Mouse (Mus musculus) thymus, postnatal 0 days (tissue): ENCODE results near the gene Mecp2. TPM values are rescaled to one million over a fixed set of nuclear protein-coding genes. Genes with fewer than 3 reads are reported as not detected.
A peak's percentile ranks its signal among the peaks of the same experiment; 100 is the strongest.
"Not testable (repeated sequence)": the region's sequence is repeated elsewhere in the genome, so short reads cannot be mapped to it uniquely, and the experiment has no call there.

Source experiments
- DNase-seq: peaks from one replicate; pipeline ENCODE4 v3.0.0-alpha.2; 2015; ENCODE audit warnings: low spot score
- polyA plus RNA-seq: library from polyadenylated mRNA; unstranded; fragments of >200 nt; fragmentation: Nextera tagmentation; extraction: Ambion mirVana; gene quantifications from 2 replicates; pipeline ENCODE4 v1.2.1, GENCODE M21; 2015

Mecp2 gene
- 16.6 and 16.7 TPM in 2 replicates for polyA plus RNA-seq

DNA sequence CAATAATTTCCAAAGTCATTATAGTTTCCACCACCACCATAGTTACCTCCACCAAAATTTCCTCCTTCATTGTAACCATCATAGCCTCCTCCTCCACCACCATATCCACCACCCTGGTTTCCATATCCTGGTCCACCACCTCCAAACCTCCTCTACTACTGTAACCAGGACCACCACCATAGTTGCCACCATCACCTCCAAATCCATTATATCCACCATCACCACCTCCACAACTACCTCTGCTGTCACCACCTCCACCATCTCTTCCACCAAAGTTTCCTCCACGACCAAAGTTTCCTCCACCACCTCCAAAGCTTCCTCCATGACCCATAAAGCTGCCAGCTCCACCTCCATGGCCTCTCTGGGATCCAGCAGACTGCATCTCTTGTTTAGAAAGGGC, at the start of gene Mecp2:
Gene Mecp2 (minus strand): TSS at position 101 of the 400 bp plus-strand sequence.
- not testable (repeated sequence) for DNase-seq

- no peak for DNase-seq
Observed at GRCm38 (mm10) chrX:74176959-74177358, 41.8 kb upstream of the Mecp2 start, which contains the start of gene Tktl1. TSS of gene Tktl1 (plus strand) at chrX:74177259.

DNA sequence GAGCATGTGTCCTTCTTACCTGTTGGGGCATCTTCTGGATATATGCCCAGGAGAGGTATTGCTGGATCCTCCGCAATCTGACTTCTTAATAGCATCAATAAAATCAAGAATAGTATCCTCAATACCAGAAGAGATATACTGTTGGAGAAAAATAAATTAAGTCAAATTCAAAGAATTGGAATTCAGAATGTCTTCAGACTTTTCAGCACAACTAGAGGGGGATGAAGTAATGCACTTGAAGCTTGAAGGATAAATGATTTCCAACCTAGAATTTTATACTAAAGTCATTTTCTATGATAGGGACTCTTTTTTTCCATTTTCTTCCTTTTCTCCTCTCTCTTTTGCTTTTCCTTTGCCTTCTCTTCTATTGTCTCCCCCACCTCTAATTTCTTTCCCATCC, 32.6 kb upstream of the Mecp2 start, which contains the start of gene Tex28:
Gene Tex28 (minus strand): TSS at position 101 of the 400 bp plus-strand sequence.
- no peak for DNase-seq

DNA sequence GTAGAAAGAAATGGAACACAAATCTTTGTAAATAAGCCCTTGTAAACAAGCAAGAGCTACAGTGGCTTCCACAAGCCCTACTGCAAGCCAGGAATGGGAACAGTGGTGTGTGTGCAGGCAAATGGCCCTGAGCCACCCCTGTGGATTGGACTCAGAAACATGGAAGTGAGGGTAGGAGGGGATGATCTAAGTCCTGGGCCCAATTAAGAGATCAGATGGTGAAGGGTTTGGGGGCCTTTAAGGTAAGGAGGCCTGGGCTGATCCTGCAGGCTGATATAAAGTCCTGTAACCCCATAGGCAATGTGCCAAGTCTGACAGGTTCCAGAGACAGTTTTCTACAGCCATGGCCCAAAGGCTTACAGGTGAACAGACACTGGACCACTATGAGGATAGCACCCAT, 8.0 kb downstream of the Mecp2 start, which contains the start of gene Opn1mw:
Gene Opn1mw (plus strand): TSS at position 301 of the 400 bp plus-strand sequence.
- no peak for DNase-seq

- peak; percentile 48 for DNase-seq
Observed at GRCm38 (mm10) chrX:74124975-74125374, 10.2 kb downstream of the Mecp2 start.

GRCm38 (mm10) chrX:74115511-74115910, 19.7 kb downstream of the Mecp2 start:
- DNase-seq = peak; percentile 71

DNA sequence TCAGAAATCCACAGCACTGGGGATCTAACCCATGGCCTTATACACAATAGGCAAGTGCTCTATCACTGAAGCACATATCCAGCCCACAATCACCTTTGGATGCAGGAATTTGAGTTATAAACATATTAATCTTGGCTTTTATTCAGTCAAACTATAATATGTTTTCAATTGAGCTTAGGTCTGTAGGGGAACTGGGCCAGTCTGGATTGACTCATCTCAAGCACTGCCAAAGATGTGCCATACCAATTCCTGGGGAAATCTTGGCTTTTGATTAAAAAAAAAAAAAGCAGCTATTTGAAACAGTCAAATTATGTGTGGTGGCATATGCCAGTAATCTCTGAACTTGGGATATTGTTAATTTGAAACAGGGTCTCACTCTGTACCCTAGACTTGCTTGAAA, 21.1 kb downstream of the Mecp2 start:
- DNase-seq = no peak

GRCm38 (mm10) chrX:74108747-74109146, 26.4 kb downstream of the Mecp2 start:
- no peak for DNase-seq

GRCm38 (mm10) chrX:74105916-74106315, 29.2 kb downstream of the Mecp2 start:
- DNase-seq = no peak

DNA sequence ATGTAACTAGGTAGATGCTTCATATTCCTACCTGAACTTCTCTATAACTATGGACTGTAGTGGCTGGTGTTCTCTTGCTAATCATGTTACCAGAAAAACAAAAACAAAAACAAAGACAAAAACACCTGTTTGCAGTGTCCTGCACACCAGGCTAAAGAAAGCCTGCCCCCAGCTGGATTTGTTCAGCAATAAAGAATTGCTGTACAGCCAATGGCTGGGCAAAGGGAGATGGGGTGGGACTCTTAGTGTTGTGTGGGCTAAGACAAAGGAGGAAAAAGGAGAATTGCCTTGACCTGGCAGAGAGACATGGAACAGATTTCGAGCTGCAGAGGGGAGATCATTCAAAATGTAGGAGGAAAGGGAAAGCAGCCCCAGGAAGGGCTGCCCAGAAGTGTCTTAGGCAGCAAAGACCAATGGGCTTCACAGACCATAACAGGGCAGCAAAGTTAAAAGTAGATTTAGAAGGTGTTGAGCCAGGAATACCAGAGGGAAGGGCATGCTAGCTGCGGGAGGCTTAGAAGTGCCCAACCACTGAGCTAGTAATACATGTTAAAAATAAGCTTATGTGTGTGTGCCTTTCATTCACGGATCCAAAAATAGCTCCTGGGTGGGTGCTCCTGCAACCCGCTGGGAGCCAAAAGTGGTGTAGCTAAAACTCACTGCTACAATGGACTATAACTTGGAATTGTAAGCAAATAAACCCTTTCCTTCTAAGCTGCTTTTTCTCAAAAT, 31.5 kb downstream of the Mecp2 start:
- DNase-seq = no peak

DNA sequence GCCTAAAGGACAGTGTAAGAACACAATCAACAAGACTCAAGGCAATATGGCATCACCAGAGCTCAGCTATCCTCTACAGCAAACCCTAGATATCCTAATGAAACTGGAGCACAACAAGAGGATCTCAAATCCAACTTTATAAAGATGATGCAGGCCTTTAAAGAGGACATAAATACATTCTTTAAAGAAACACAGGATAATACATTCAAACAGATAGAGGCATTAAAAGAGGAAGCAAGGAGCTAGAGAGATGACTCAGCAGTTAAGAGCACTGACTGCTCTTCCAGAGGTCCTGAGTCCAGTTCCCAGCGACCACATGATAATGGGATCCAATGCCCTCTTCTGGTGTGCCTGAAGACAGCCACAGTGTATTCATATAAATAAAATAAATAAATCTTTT, 40.0 kb downstream of the Mecp2 start:
- no peak for DNase-seq

DNA sequence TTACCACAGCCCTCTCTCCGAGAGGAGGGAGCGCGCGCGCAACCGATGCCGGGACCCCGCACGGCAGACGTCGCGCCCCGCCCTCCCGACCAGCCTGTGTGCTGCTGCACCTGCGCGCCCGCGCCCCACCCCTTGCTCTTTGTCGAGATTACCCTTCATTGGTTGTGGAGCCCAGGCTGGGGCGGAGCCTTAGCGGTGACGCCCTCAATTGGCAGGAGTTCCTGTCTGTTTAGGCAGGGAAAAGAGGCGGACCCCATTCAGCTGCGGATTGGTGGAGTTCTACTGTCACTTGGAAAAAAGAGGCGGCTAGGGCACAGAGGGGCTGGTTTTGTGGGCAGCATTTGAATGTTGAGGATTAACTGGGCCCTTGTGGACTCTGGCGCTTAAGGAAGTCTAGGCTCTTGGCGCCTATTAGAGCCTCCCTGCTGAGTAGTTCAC, 49.5 kb downstream of the Mecp2 start:
- DNase-seq = peak; percentile 95

DNA sequence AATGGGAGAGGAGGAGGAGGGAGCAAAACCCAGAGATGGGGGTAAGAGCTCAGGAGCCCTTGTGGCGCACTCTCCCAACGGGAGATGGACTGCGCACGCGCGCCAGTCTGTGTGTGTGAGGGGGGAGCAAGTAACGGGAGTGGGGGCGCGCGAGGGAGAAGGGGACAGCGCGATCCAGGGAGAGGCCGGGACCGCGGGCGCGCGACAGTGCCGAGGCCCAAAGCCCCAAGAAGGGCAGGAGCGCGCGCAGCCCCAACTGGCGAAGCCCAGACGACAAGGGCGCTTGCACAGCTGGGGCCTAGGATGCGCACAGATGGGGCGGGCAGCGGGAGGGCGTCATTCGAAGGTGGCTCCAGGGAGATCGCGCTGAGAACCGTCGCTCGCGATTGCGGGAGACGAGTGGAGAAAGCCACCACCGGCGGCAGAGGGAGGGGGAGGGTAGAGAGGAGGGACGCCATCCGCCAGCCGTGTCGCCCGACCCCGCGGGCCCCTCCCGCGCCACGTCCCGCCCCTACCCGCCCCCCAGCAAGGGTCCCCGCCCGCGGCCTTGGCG, 50.1 kb downstream of the Mecp2 start:
- peak; percentile 78 for DNase-seq

GRCm38 (mm10) chrX:74084276-74084837, 50.8 kb downstream of the Mecp2 start:
- DNase-seq = no peak

GRCm38 (mm10) chrX:74070794-74071193, 64.4 kb downstream of the Mecp2 start:
- DNase-seq = no peak

GRCm38 (mm10) chrX:74067891-74068290, 67.3 kb downstream of the Mecp2 start:
- no peak for DNase-seq

DNA sequence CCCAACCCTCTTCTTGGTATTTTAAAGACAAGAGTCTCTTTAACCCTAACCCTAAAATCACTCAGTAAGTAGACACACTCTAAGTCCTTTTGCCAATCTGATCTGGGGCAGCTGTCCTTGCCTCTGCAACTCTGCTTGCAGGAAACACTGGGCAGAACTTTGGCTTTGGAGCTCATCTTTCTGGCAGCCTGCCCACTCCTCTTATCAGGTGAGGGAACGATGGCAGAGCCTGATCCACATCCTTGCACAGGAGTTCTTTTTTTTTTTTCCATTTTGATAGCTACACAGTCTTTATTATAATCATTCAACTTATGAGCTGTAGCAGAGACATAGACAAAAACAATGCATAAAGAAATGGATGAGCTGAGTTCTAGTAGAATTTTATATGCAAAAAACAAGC, 90.1 kb downstream of the Mecp2 start:
- no peak for DNase-seq

DNA sequence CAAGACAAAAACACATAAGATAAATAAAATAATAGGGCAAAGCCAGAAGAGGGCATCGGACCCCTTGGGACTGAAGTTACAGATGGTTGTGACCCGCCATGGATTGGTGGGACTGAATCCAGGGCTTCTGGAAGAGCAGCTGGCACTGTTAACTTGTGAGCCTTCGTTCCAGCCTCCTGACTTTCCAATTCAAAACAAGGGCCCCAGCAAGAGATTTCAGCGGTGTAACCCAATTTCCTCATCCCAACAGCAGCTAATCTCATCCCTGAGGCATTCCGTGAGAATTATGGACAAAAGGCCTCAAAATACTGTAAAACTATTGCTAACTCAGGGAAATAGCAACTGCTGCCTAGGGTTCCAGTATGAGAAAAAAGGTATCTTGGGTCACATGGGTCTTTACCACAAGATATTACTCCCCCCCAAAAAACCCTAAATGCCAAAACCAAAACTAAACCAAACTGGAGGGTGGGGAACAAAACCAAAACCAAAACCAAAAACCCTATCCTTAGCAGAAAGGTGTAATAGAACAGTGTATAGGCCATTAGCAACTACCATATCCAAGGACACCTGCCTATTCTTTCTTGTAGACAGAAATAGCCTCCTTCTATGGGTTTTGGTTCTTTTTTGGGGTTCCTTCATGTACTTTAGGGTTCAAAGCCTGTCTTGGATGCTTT, 97.3 kb downstream of the Mecp2 start:
- DNase-seq = no peak

- no peak for DNase-seq
Observed at GRCm38 (mm10) chrX:74030000-74030399, 105.2 kb downstream of the Mecp2 start.

DNA sequence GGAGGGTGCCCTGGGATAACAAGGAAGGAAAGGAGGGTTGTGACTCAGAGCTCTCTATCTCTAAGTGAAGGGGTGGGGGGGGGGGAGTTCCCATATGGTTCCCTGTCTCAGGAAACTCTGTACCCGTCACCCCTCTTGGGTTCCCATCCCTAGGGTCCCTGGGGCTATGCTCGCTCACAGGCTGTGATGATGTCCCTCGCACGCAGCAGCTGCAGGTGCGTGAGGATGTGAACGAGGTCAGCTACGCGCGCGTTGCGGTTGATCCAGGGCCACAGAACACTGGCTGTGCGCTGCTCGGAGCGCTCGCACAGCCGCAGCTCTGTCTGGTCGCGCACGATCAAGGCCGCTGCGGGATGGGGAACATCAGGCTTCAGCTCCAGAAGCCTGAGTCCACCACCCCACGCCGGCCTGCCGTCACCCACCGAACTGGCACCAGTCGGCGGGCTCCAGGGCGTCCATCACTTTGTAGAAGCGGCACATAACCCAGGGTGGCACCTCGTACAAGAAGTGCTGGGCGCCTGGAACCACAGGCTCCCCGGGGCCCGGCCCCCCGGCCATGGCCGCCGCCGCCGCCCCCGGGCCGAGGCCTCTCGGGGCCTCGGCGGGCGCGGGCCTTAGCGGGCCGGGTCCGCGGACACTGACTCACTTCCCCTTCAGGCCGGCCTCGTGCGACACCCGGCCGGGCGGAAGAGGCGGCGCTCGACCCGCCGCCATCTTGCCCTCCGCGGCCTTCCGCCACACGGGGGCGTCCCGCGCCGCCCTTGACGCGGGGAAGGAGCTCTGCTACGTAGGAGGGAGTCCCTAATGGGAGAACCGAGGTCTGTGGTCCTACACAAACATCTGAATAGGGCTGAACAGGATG, 111.7 kb downstream of the Mecp2 start, which contains the start of gene Irak1:
Gene Irak1 (minus strand): TSS at position 731 of the 862 bp plus-strand sequence.
- peak; percentile 73 for DNase-seq

- DNase-seq = no peak
Observed at GRCm38 (mm10) chrX:74022795-74023187, 112.4 kb downstream of the Mecp2 start.
